Mouse (Mus musculus): Measurements from ENCODE around the gene Tcaf2. TPM values are rescaled to one million over a fixed set of nuclear protein-coding genes. Genes with fewer than 3 reads are reported as not detected.

Gene Tcaf2
- total RNA-seq, 2 experiments from 2014 or later: 0.68 to 0.84 TPM

GRCm38 (mm10) chr6:42616904-42617303 is 28.1 kb downstream of the Tcaf2 start:
- TF ChIP-seq CTCF (IDR thresholded peaks at IDR 0.05): no peak
- DNase-seq (ENCODE audit: extremely low spot score in 1 of 2, low spot score in 2 of 2): no peak
- no peak overlapping the region for H3K27ac ChIP-seq
- H3K4me3 ChIP-seq: no peak overlapping the region
- intact Hi-C loops (cut with DNase I): no loop called here

- Histone ChIP-seq H3K27ac (no peak overlapping the region), H3K4me3 (no peak overlapping the region)
- no peak for DNase-seq (ENCODE audit: extremely low spot score in 1 of 2, low spot score in 2 of 2)
- intact Hi-C loops (cut with DNase I): loop anchor here (5.0 kb wide), 1 partner anchor 250 kb away; no protein-coding TSS in a partner anchor
- peak; percentile 71 for TF ChIP-seq CTCF (IDR thresholded peaks at IDR 0.05)
Measured at GRCm38 (mm10) chr6:42612218-42612617, 32.8 kb downstream of the Tcaf2 start.

- intact Hi-C loops (cut with DNase I): loop anchor here (5.0 kb wide), 1 partner anchor 251 kb away; no protein-coding TSS in a partner anchor
- no peak overlapping the region for H3K27ac ChIP-seq
- TF ChIP-seq CTCF (IDR thresholded peaks at IDR 0.05): no peak
- H3K4me3 ChIP-seq: no peak overlapping the region
- no peak for DNase-seq (ENCODE audit: extremely low spot score in 1 of 2, low spot score in 2 of 2)
Measured at GRCm38 (mm10) chr6:42610954-42611522, 34.0 kb downstream of the Tcaf2 start.

GRCm38 (mm10) chr6:42597592-42597991 is 47.5 kb downstream of the Tcaf2 start, which contains the start of gene Tcaf3:
Tcaf3 (minus strand) TSS chr6:42597692.
- no peak within 1 kb of the TSS for H3K27ac ChIP-seq
- TF ChIP-seq CTCF (IDR thresholded peaks at IDR 0.05): no peak
- intact Hi-C loops (cut with DNase I): no loop called here
- no peak within 1 kb of the TSS for H3K4me3 ChIP-seq
- no peak for DNase-seq (ENCODE audit: extremely low spot score in 1 of 2, low spot score in 2 of 2)

- H3K27ac ChIP-seq: no peak overlapping the region
- intact Hi-C loops (cut with DNase I): no loop called here
Measured at GRCm38 (mm10) chr6:42593138-42593882, 51.7 kb downstream of the Tcaf2 start.

GRCm38 (mm10) chr6:42586569-42586968 is 58.5 kb downstream of the Tcaf2 start:
- no peak for DNase-seq (ENCODE audit: extremely low spot score in 1 of 2, low spot score in 2 of 2)
- TF ChIP-seq CTCF (IDR thresholded peaks at IDR 0.05): no peak; the same call in 1 of the 2 replicates
- intact Hi-C loops (cut with DNase I): loop anchor here (10.0 kb wide), 2 partner anchors 262 to 982 kb away; partner anchors contain the start of genes Ephb6 and Fam131b

More at GRCm38 (mm10) chr6:42593138-42593882, 51.7 kb downstream of the Tcaf2 start:
- no peak for DNase-seq (ENCODE audit: extremely low spot score in 1 of 2, low spot score in 2 of 2)
- H3K4me3 ChIP-seq: no peak overlapping the region
- TF ChIP-seq CTCF (IDR thresholded peaks at IDR 0.05): no peak

GRCm38 (mm10) chr6:42583488-42583872 is 61.6 kb downstream of the Tcaf2 start:
- peak; percentile 60 to 74 for DNase-seq (ENCODE audit: extremely low spot score in 1 of 2, low spot score in 2 of 2)
- no peak overlapping the region for H3K4me3 ChIP-seq
- no peak overlapping the region for H3K27ac ChIP-seq
- peak; percentile 91 for TF ChIP-seq CTCF (IDR thresholded peaks at IDR 0.05)
- intact Hi-C loops (cut with DNase I): loop anchor here (1.0 to 10.0 kb wide), 5 partner anchors 211 to 979 kb away; partner anchors contain the start of genes Epha1, Ephb6 and Fam131b

More at GRCm38 (mm10) chr6:42586569-42586968, 58.5 kb downstream of the Tcaf2 start:
- no peak overlapping the region for H3K27ac ChIP-seq
- H3K4me3 ChIP-seq: no peak overlapping the region

- H3K4me3 ChIP-seq: no peak overlapping the region
- intact Hi-C loops (cut with DNase I): loop anchor here (1.0 to 10.0 kb wide), 5 partner anchors 211 to 978 kb away; partner anchors contain the start of genes Epha1, Ephb6 and Fam131b
- no peak for DNase-seq (ENCODE audit: extremely low spot score in 1 of 2, low spot score in 2 of 2)
- H3K27ac ChIP-seq: no peak overlapping the region
- no peak for TF ChIP-seq CTCF (IDR thresholded peaks at IDR 0.05)
Measured at GRCm38 (mm10) chr6:42582741-42583487, 62.1 kb downstream of the Tcaf2 start.

- H3K27ac ChIP-seq: no peak overlapping the region
- intact Hi-C loops (cut with DNase I): no loop called here
- TF ChIP-seq CTCF (IDR thresholded peaks at IDR 0.05): peak; percentile 3; the same call in 1 of the 2 replicates
- no peak for DNase-seq (ENCODE audit: extremely low spot score in 1 of 2, low spot score in 2 of 2)
- no peak overlapping the region for H3K4me3 ChIP-seq
Measured at GRCm38 (mm10) chr6:42578678-42579077, 66.4 kb downstream of the Tcaf2 start.

GRCm38 (mm10) chr6:42577433-42577832 is 67.6 kb downstream of the Tcaf2 start:
- no peak for DNase-seq (ENCODE audit: extremely low spot score in 1 of 2, low spot score in 2 of 2)
- Histone ChIP-seq H3K4me3 (no peak overlapping the region), H3K27ac (no peak overlapping the region)
- TF ChIP-seq CTCF (IDR thresholded peaks at IDR 0.05): no peak
- intact Hi-C loops (cut with DNase I): no loop called here

Other genes starting within 250 kb of the Tcaf2 start
- gene Tas2r143, start 245.0 kb downstream of the Tcaf2 start, total RNA-seq (2021): not detected
- not detected for gene Tas2r135, start 239.8 kb downstream of the Tcaf2 start, total RNA-seq (2021)
- not detected for gene Tas2r126, start 210.7 kb downstream of the Tcaf2 start, total RNA-seq (2021)
- not detected for gene Olfr458, start 180.1 kb downstream of the Tcaf2 start, total RNA-seq (2021)
- gene Olfr457, start 168.9 kb downstream of the Tcaf2 start, total RNA-seq (2021): not detected
- not detected for gene Olfr456, start 158.0 kb downstream of the Tcaf2 start, total RNA-seq (2021)
- not detected for gene Olfr455, start 97.7 kb downstream of the Tcaf2 start, total RNA-seq (2021)
- not detected for gene Tcaf3, start 47.6 kb downstream of the Tcaf2 start, total RNA-seq (2021)
- 100 to 1,000 TPM; 231 to 242 TPM for gene Tcaf1, start 64.8 kb upstream of the Tcaf2 start, total RNA-seq (2021)
- gene Olfr453, start 94.1 kb upstream of the Tcaf2 start, total RNA-seq (2021): not detected
- gene Olfr38, start 111.2 kb upstream of the Tcaf2 start, total RNA-seq (2021): not detected
- not detected for gene Olfr452, start 139.8 kb upstream of the Tcaf2 start, total RNA-seq (2021)
- gene Olfr450, start 166.7 kb upstream of the Tcaf2 start, total RNA-seq (2021): not detected
- gene Olfr449, start 189.1 kb upstream of the Tcaf2 start, total RNA-seq (2021): not detected
- gene Olfr448, start 245.2 kb upstream of the Tcaf2 start, total RNA-seq (2021): not detected